Mouse (Mus musculus): Measurements from ENCODE around the gene Lgals3bp.

DNA sequence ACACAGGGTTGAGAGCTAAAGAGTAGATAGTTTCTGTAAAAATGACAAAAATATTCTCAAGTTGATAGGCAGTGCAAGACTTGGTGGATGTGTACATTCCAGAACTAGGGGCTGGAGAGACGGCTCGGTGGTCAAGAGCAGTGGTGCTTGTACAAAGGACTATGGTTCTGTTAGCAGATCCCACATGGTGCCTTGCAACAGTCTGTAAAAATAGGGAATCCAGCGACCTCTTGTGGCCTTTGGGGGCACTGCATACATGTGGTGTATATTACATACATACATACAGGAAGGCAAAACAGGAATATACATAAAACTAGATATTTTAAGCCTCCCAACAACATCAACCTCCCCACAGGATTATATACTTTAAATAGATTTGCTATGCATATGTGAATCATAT lies 33.6 kb downstream of the Lgals3bp start:
- TF ChIP-seq CHD2 (IDR thresholded peaks at IDR 0.05; ENCODE audit: low read depth, low read length) (no peak), MAFK (IDR thresholded peaks at IDR 0.05; ENCODE audit: insufficient read depth, low read depth, low read length) (no peak)

Data from ES-E14 (cell line).